Mouse (Mus musculus): Measurements from ENCODE around the gene Spsb1.

Spsb1 gene

DNA sequence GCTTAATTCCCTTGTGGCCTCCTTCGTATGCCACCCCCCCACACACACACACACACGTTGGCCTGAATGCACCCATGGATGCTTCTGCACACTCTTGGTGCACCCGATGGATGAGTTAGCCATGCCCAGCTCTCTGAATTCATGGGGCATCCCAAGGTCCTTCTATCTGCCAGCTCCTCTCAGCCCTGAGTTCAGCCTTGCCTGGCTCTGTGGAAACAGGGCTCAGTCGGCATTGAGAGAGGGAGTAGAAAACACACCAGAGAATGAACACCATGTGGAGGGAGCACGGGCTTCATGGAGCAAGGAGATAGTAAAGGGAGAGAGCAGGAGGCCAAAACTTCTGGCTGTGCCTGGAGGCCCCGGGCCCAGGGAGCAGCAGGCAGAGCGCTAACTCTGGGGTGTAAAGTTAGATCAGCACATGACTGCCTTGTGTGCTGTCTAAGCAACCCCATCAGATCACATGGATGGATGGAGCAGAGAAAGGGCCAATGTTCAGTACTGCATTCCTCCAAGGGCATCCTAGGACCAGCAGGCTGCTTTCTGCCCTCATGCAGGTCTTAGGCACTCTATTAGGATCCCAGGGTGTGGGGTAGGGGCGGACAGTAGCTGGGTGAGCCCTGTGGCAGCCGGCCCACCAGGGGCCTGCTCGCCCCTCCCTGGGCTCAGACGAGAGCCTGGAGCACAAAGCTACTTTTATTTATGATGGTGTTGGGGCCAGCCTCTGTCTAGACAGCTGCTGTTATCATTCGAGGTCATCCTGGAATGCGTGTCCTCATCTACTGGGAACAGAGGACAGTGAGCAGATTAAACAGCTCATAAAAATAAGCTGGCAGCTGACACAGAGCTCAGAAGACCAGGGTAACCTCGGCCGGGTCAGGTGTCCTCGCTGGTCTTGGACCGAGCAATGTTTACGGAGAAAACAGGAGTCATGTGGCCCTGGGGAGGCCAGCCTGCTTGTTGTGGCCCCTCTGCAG is 68.3 kb downstream of the Spsb1 start:
- no peak for DNase-seq (ENCODE audit: low read depth, low spot score)

GRCm38 (mm10) chr4:149883990-149884389 is 70.9 kb downstream of the Spsb1 start:
- no peak for DNase-seq (ENCODE audit: low read depth, low spot score)

DNA sequence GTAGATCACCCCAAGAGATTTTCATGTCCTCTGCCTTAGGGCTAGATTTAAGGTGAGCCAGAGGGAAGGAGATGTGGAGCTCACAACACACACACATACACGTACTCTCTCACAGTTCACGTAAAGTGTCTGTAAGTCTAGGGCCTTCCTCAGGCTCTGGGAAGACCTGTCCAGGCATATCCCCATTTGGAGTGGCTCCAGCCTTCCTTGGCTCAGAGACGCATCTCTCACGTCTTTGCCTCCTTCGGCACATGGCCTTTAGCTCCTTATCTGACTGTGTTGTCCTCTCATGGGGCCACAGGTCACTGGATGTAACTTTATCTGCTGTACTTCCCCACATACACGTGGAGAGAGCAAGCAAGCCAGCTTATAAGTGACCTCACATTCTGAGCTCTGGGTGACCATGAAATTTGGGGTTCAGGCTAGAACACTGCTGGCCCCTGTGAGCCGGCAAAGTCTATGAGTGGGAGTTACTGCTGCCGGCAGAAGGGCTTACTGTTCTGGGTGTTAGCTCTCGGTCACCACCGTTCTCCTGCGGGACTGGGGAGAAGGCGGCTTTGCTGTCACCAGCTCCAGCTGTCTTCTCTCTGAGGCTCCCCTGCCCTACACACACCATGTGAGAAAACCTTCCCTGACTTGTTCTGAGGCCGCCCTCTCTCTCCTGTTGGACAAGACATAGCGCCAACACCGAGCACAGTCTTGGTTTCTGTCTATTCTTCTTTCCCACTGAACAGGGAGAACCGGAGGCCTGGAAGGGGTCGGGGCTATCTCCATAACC is 72.5 kb downstream of the Spsb1 start:
- no peak for DNase-seq (ENCODE audit: low read depth, low spot score)

DNA sequence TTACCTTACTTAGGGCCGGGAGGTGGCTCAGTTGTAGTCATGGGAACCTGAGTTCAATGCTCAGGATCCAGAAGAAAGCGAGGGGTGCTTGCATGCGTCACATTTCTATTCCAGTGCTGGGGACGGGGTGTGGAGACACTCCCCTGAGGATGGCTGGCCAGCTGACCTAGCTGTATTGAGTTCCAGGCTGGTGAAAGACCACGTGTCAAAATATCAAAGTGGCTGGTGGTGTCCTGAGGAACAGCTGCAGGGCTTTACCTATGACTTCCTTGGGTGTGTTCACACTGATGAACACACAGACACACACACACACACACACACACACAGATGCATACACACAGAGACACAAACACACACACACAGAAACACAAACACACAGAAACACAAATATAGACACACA is 73.9 kb downstream of the Spsb1 start:
- DNase-seq (ENCODE audit: low read depth, low spot score): no peak

DNA sequence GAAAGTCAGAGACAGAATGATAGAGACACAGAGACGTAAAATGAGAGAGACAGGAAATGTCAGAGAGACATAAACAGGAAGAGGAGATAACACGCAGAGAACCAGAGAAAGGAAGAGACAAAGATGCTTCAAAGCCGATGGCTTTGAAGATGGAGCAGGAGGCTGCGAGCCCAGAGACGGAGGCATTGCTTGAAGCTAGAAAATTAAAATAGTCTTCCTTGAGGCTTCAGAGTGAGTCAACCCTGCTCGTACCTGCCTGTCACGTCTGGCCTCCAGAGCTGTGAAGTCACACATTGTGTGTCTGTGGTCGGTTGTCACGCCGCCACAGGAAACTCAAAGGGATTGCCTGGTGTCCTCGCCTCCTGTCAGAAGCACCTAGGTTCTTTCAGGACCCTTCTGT is 74.9 kb downstream of the Spsb1 start:
- DNase-seq (ENCODE audit: low read depth, low spot score): no peak

GRCm38 (mm10) chr4:149878021-149878449 is 76.8 kb downstream of the Spsb1 start:
- DNase-seq (ENCODE audit: low read depth, low spot score): no peak

DNA sequence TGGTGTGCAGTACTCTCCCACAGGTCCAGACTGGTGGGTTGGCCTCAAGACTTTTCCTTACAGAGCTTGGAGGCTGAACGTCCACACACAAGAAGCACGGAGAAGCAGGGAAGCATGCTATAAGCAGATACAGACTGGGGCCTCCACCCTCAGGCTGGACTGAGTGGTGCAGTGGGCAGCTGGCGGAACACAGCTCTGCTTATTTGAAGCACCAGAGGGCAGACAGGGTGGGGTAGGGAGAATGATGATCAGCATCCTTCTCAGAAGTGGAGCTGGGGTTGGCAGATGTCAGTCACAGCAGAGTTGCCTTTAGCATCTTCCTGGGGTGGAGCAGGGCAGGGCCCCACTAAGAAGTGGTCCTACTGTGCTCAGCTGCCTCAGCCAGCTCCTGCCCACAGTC is 77.6 kb downstream of the Spsb1 start:
- DNase-seq (ENCODE audit: low read depth, low spot score): no peak

GRCm38 (mm10) chr4:149876761-149877160 is 78.1 kb downstream of the Spsb1 start:
- no peak for DNase-seq (ENCODE audit: low read depth, low spot score)

GRCm38 (mm10) chr4:149875986-149876501 is 78.8 kb downstream of the Spsb1 start:
- DNase-seq (ENCODE audit: low read depth, low spot score): no peak

- DNase-seq (ENCODE audit: low read depth, low spot score): no peak
These were observed 79.5 kb downstream of the Spsb1 start for GRCm38 (mm10) chr4:149875296-149875695.

DNA sequence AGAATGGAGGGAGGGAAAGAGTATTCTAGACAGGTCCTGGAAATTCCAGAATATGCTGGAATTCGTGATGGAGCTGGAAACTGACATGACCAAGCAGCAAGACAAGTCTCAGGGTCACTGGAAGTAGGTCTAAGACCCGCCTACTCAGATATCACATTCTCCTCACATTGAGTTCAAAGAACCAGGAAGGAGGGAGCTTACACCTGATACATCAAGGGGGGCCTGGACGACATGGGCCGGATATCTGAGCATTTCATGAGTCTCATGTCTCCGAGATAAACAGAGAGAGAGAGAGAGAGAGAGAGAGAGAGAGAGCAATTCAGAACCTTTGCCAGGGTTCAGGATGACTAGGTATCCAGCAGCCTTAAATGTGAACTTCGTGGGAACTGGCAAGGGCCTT is 82.6 kb downstream of the Spsb1 start:
- DNase-seq (ENCODE audit: low read depth, low spot score): no peak

- no peak for DNase-seq (ENCODE audit: low read depth, low spot score)
These were observed 83.3 kb downstream of the Spsb1 start for GRCm38 (mm10) chr4:149871582-149871981.

GRCm38 (mm10) chr4:149871014-149871413 is 83.8 kb downstream of the Spsb1 start:
- DNase-seq (ENCODE audit: low read depth, low spot score): no peak

DNA sequence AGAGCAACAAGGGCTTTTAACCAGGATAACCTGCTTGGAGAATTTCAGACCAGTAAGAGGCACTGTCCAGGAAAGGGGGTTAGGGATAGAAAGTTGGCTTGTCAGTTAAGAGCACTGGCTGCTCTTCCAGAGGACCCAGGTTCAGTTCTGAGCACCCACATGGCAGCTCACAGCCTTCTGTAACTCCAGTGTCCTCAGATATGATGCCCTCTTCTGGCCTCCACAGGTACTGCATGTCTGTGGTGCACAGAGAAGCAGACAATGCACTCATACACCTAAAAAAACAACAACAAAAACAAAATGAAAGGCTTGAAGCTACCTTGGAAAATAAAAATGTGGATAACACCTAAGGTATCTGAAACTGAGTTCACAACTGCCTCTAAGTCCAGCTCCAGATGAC is 84.4 kb downstream of the Spsb1 start:
- peak; percentile 72 for DNase-seq (ENCODE audit: low read depth, low spot score)

DNA sequence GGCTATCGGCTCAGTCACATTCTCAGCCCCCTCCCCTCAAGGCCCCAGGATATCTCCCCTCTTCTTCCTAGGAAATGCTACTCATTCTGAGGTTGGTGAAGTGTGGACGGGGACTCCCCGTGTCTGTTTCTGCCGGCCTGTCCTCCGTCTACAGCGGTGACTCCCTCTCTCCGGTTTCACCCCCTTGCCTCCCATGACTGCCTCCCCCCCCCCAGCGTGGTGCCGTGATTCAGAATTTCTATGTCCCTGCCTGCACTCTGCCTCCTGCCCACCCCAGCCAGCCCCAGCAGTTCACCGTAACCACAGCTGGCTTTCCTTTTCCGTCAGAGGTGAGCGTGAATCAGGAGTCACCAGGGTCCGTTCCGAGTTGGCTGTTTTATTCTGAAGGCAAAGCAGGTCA is 86.1 kb downstream of the Spsb1 start:
- DNase-seq (ENCODE audit: low read depth, low spot score): no peak

DNA sequence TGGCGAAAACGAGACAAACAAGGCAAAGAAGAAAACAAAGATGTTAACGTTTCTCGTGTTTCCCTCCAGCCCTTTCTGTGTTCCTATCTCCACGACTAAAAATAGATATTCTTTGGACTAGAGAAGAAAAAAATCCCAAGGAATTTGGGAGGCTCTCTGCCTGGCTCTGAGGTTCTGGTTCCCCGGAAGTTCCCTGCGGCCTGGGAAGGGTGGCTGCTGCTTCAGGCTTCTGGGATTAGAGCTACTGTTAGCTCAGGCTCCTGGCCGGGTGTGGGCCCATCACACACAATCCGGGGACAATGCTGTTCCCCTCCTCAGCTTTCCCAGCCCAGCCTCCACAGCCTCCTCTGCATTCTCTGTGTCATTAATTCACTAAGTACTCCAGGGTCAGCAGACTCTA is 86.8 kb downstream of the Spsb1 start:
- no peak for DNase-seq (ENCODE audit: low read depth, low spot score)

DNA sequence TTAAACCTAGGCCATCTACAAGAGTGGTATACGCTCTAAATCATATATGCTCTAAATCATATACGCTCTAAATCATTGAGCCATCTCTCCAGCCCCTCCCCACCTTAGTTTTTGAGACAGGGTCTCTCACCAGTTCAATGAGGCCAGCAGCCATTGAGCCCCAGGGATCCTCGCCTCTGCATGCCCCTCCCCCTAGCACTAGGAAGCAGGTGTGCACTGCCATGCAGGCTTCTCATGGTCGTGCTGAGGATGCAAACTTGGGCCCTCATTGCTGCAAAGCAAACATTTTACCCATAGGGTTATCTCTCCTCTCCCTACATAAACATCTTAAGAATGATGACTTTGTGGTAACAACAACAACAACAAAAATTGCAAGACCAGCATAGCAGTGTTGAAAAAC is 87.5 kb downstream of the Spsb1 start:
- DNase-seq (ENCODE audit: low read depth, low spot score): no peak

- no peak for DNase-seq (ENCODE audit: low read depth, low spot score)
These were observed 90.4 kb downstream of the Spsb1 start for GRCm38 (mm10) chr4:149864395-149864794.

- no peak for DNase-seq (ENCODE audit: low read depth, low spot score)
These were observed 91.3 kb downstream of the Spsb1 start for GRCm38 (mm10) chr4:149863522-149863921.

- DNase-seq (ENCODE audit: low read depth, low spot score): no peak
These were observed 94.5 kb downstream of the Spsb1 start for GRCm38 (mm10) chr4:149860393-149860792.

DNA sequence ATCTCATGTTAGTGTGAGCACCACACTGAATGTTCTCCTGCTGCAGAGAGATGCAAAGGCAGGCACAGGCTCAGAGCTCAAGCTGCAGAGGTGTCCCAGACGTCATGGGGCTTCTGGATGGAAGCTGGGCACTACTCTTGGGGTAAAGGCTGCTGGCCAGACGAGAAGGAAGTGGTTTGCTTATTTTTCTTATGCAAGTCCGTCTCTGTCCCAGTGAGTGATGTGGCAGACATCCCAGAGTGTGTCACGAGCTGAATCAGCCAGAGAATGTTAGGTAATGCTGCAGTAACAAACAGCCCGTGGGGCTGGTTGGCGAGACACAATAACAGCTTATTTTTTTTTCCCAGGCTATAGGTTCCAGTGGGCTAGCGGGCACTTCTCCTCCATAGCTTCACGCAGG is 96.3 kb downstream of the Spsb1 start:
- no peak for DNase-seq (ENCODE audit: low read depth, low spot score)

GRCm38 (mm10) chr4:149858097-149858496 is 96.7 kb downstream of the Spsb1 start:
- DNase-seq (ENCODE audit: low read depth, low spot score): no peak
